Mouse (Mus musculus) forebrain, embryonic 14.5 days (tissue): Measurements from ENCODE around the gene Slc35a2. TPM values are rescaled to one million over a fixed set of nuclear protein-coding genes. Genes with fewer than 3 reads are reported as not detected.

Experiments used
- ATAC-seq: fragments of 200-750 bp; cut with Nextera tagmentation; 2 replicates; pipeline ENCODE4 v1.8.0; 2017; ENCODE audit warnings: mild to moderate bottlenecking, moderate library complexity
- DNase-seq: peaks from one replicate; pipeline ENCODE4 v3.0.0-alpha.2; 2015; ENCODE audit warnings: low spot score
- H3K27ac ChIP-seq: fragments of 300-500 bp; sonication (generic); 2 replicates; pipeline ENCODE4 v1.5.1; 2014; ENCODE audit warnings: low read depth, mild to moderate bottlenecking, control low read depth, low read length, moderate library complexity
- H3K27me3 ChIP-seq: fragments of 300-500 bp; sonication (generic); replicated peaks from 2 replicates; pipeline ENCODE4 v1.6.1; 2014; ENCODE audit warnings: low read length, control low read depth, mixed read lengths; ENCODE audit not compliant: control insufficient read depth, insufficient read depth
- H3K36me3 ChIP-seq: fragments of 300-500 bp; sonication (generic); 2 replicates; pipeline ENCODE4 v1.6.1; 2014; ENCODE audit warnings: low read length, control low read depth; ENCODE audit not compliant: control insufficient read depth, insufficient read depth
- H3K4me1 ChIP-seq: fragments of 300-500 bp; sonication (generic); 2 replicates; pipeline ENCODE4 v1.6.1; 2014; ENCODE audit warnings: antibody characterized with exemption, low read length, control low read depth; ENCODE audit not compliant: control insufficient read depth, insufficient read depth
- H3K4me2 ChIP-seq: fragments of 300-500 bp; sonication (generic); 2 replicates; pipeline ENCODE4 v1.6.1; 2014; ENCODE audit warnings: mild to moderate bottlenecking, control low read depth, low read length
- H3K4me3 ChIP-seq: fragments of 300-500 bp; sonication (generic); 2 replicates; pipeline ENCODE4 v1.5.1; 2014; ENCODE audit warnings: low read depth, low read length, control low read depth
- H3K9ac ChIP-seq: fragments of 300-500 bp; sonication (generic); 2 replicates; pipeline ENCODE4 v1.6.1; 2014; ENCODE audit warnings: mild to moderate bottlenecking, low read length, control low read depth, moderate library complexity
- H3K9me3 ChIP-seq: fragments of 300-500 bp; sonication (generic); replicated peaks from 2 replicates; pipeline ENCODE4 v1.6.1; 2016; ENCODE audit warnings: low read length, control low read depth, mixed read lengths; ENCODE audit not compliant: control insufficient read depth
- WGBS: fragments of 180-500 bp; shearing (Covaris S2); extraction: QIAGEN DNeasy Blood & Tissue Kit; methylation state at CpG from one replicate; pipeline ENCODE4 v1.1.7; 2014; 5-methylcytosine and 5-hydroxymethylcytosine counted together
- polyA plus RNA-seq: library from polyadenylated mRNA; unstranded; fragments of >200 nt; fragmentation: Nextera tagmentation; extraction: Ambion mirVana; gene quantifications from 2 replicates; pipeline ENCODE4 v1.2.1, GENCODE M21; 2014

Gene Slc35a2
- 17.1 and 17.8 TPM in 2 replicates for polyA plus RNA-seq

GRCm38 (mm10) chrX:7883841-7884567 is at the start of gene Slc35a2:
Slc35a2 (plus strand) TSS chrX:7884028.
- Histone ChIP-seq H3K27ac (peak within 1 kb of the TSS; percentile 80), H3K9ac (peak within 1 kb of the TSS; percentile 58), H3K9me3 (no peaks in the 10 kb centered on the region), H3K36me3 (0 out of 2 replicates have a peak, but pooled peaks cover 4% of the 10 kb centered on the region), H3K4me3 (peak within 1 kb of the TSS; percentile 50), H3K4me1 (peaks cover 2% of the 10 kb centered on the region), H3K4me2 (peak within 1 kb of the TSS; percentile 59), H3K27me3 (no peaks in the 10 kb centered on the region)
- 27% methylated on average over 48 of the region's 49 CpGs for WGBS
- ATAC-seq (peak; percentile 87), DNase-seq (peak; percentile 82)

GRCm38 (mm10) chrX:7837146-7837545 is 46.7 kb upstream of the Slc35a2 start:
- WGBS = 94% methylated on average over 1 of the region's 1 CpGs
- Histone ChIP-seq H3K27me3 (no peaks in the 10 kb centered on the region), H3K9ac (no peak overlapping the region), H3K36me3 (no peaks in the 10 kb centered on the region), H3K4me3 (no peak overlapping the region), H3K4me2 (no peak overlapping the region), H3K4me1 (no peaks in the 10 kb centered on the region), H3K27ac (no peak overlapping the region), H3K9me3 (no peaks in the 10 kb centered on the region)
- ATAC-seq (no peak), DNase-seq (no peak)

- Histone ChIP-seq H3K27ac (no peak overlapping the region), H3K36me3 (no peaks in the 10 kb centered on the region), H3K4me3 (peak overlapping the region; percentile 63; the same call in 1 of the 2 replicates), H3K9ac (no peak overlapping the region), H3K27me3 (no peaks in the 10 kb centered on the region), H3K9me3 (no peaks in the 10 kb centered on the region), H3K4me2 (peak overlapping the region; percentile 39), H3K4me1 (peaks cover 3% of the 10 kb centered on the region; the same call in 1 of the 2 replicates)
- ATAC-seq = no peak
- no peak for DNase-seq
- WGBS = 31% methylated on average over 7 of the region's 7 CpGs
These were observed 43.0 kb upstream of the Slc35a2 start for GRCm38 (mm10) chrX:7840842-7841162.

- 29% methylated on average over 74 of the region's 74 CpGs for WGBS
These were observed 42.4 kb upstream of the Slc35a2 start, which contains the start of gene Otud5 for GRCm38 (mm10) chrX:7841163-7842162. Otud5 (plus strand) TSS chrX:7841364.

GRCm38 (mm10) chrX:7842318-7842717 is 41.5 kb upstream of the Slc35a2 start:
- Histone ChIP-seq H3K9ac (peak overlapping the region; percentile 78), H3K27ac (peak overlapping the region; percentile 89), H3K27me3 (no peaks in the 10 kb centered on the region), H3K9me3 (no peaks in the 10 kb centered on the region), H3K4me1 (peaks cover 3% of the 10 kb centered on the region; the same call in 1 of the 2 replicates), H3K4me2 (peak overlapping the region; percentile 63), H3K4me3 (peak overlapping the region; percentile 63), H3K36me3 (no peaks in the 10 kb centered on the region)
- ATAC-seq = no peak
- no peak for DNase-seq
- 37% methylated on average over 41 of the region's 42 CpGs for WGBS

More at GRCm38 (mm10) chrX:7841163-7842162, 42.4 kb upstream of the Slc35a2 start, which contains the start of gene Otud5:
- H3K4me1 ChIP-seq = peaks cover 3% of the 10 kb centered on the region; the same call in 1 of the 2 replicates
- no peaks in the 10 kb centered on the region for H3K36me3 ChIP-seq
- peak within 1 kb of the TSS; percentile 89 for H3K27ac ChIP-seq
- H3K9ac ChIP-seq = peak within 1 kb of the TSS; percentile 78
- H3K9me3 ChIP-seq = no peaks in the 10 kb centered on the region
- peak; percentile 97 for DNase-seq
- H3K4me2 ChIP-seq = peak within 1 kb of the TSS; percentile 63
- ATAC-seq = peak; percentile 99
- no peaks in the 10 kb centered on the region for H3K27me3 ChIP-seq
- peak within 1 kb of the TSS; percentile 63 for H3K4me3 ChIP-seq

- 57% methylated on average over 2 of the region's 2 CpGs for WGBS
- no peak overlapping the region for H3K27ac ChIP-seq
- H3K4me3 ChIP-seq = no peak overlapping the region
- H3K9ac ChIP-seq = no peak overlapping the region
- no peaks in the 10 kb centered on the region for H3K27me3 ChIP-seq
- ATAC-seq = no peak
- peaks cover 3% of the 10 kb centered on the region; the same call in 1 of the 2 replicates for H3K4me1 ChIP-seq
- H3K4me2 ChIP-seq = no peak overlapping the region
- H3K9me3 ChIP-seq = no peaks in the 10 kb centered on the region
- 0 out of 2 replicates have a peak, but pooled peaks cover 3% of the 10 kb centered on the region for H3K36me3 ChIP-seq
- peak; percentile 13 for DNase-seq
These were observed 36.0 kb upstream of the Slc35a2 start for GRCm38 (mm10) chrX:7847845-7848244.

GRCm38 (mm10) chrX:7854578-7854977 is 29.2 kb upstream of the Slc35a2 start:
- peak; percentile 50 for DNase-seq

GRCm38 (mm10) chrX:7859191-7859753 is 24.6 kb upstream of the Slc35a2 start:
- H3K9me3 ChIP-seq = no peaks in the 10 kb centered on the region
- no peaks in the 10 kb centered on the region for H3K4me1 ChIP-seq
- no peaks in the 10 kb centered on the region for H3K36me3 ChIP-seq
- H3K27ac ChIP-seq = no peak overlapping the region
- no peaks in the 10 kb centered on the region for H3K27me3 ChIP-seq
- H3K9ac ChIP-seq = no peak overlapping the region
- no peak for ATAC-seq
- no peak for DNase-seq
- WGBS = 84% methylated on average over 3 of the region's 3 CpGs
- H3K4me3 ChIP-seq = no peak overlapping the region
- no peak overlapping the region for H3K4me2 ChIP-seq

More at GRCm38 (mm10) chrX:7854578-7854977, 29.2 kb upstream of the Slc35a2 start:
- H3K9ac ChIP-seq = no peak overlapping the region
- H3K27me3 ChIP-seq = no peaks in the 10 kb centered on the region
- WGBS = 38% methylated on average over 2 of the region's 2 CpGs
- 0 out of 2 replicates have a peak, but pooled peaks cover 3% of the 10 kb centered on the region for H3K36me3 ChIP-seq
- H3K4me2 ChIP-seq = no peak overlapping the region
- no peak for ATAC-seq
- H3K4me1 ChIP-seq = no peaks in the 10 kb centered on the region
- no peak overlapping the region for H3K27ac ChIP-seq
- H3K9me3 ChIP-seq = no peaks in the 10 kb centered on the region
- no peak overlapping the region for H3K4me3 ChIP-seq
